Mouse (Mus musculus): ENCODE results near the gene H2-Ab1. TPM values are rescaled to one million over a fixed set of nuclear protein-coding genes. Genes with fewer than 3 reads are reported as not detected.

H2-Ab1 gene
- polyA plus RNA-seq, 1 experiment from 2014 or later, result 0.95 TPM

- Histone ChIP-seq H3K4me1 (replicated peaks; ENCODE audit: control insufficient read depth, insufficient read depth, low read length) (no peaks in the 10 kb centered on the region), H3K9ac (replicated peaks; ENCODE audit: low read depth, low read length) (no peak overlapping the region), H3K27me3 (replicated peaks; ENCODE audit: control insufficient read depth, insufficient read depth, low read length) (no peaks in the 10 kb centered on the region), H3K36me3 (ENCODE audit: control insufficient read depth, insufficient read depth) (no peaks in the 10 kb centered on the region), H3K9me3 (ENCODE audit: control insufficient read depth, low read length) (no peaks in the 10 kb centered on the region), H3K4me2 (ENCODE audit: low read length) (no peak overlapping the region), H3K27ac (ENCODE audit: low read length) (no peak overlapping the region), H3K4me3 (replicated peaks; ENCODE audit: low read length) (no peak overlapping the region)
- no peak for ATAC-seq
- WGBS, result 70% methylated on average over 2 of the region's 2 CpGs
Observed at GRCm38 (mm10) chr17:34316697-34317096, 59.2 kb downstream of the H2-Ab1 start.

DNA sequence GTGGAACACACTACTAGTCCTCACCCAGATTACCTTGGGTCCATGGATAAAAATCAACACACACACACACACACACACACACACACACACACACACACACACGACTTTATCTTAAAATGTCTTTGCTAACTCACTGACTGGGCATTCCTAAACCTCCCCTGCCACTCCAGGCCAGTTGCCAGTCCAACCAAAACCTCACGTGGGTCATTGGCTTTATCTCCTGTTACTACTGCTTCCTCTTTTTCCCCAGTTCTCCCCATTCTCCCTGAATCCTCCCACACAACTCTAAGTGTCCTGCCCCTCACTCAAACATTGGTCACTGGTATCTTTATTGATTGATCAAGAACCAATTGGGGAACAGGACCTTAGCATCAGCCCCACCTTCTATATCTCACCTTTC lies 59.8 kb downstream of the H2-Ab1 start:
- no peak for ATAC-seq
- Histone ChIP-seq H3K4me3 (replicated peaks; ENCODE audit: low read length) (no peak overlapping the region), H3K36me3 (ENCODE audit: control insufficient read depth, insufficient read depth) (no peaks in the 10 kb centered on the region), H3K27ac (ENCODE audit: low read length) (no peak overlapping the region), H3K9ac (replicated peaks; ENCODE audit: low read depth, low read length) (no peak overlapping the region), H3K9me3 (ENCODE audit: control insufficient read depth, low read length) (no peaks in the 10 kb centered on the region), H3K4me2 (ENCODE audit: low read length) (no peak overlapping the region), H3K4me1 (replicated peaks; ENCODE audit: control insufficient read depth, insufficient read depth, low read length) (no peaks in the 10 kb centered on the region), H3K27me3 (replicated peaks; ENCODE audit: control insufficient read depth, insufficient read depth, low read length) (no peaks in the 10 kb centered on the region)
- 35% methylated on average over 2 of the region's 2 CpGs for WGBS

Other genes with a start within 250 kb of the H2-Ab1 start
- gene Ring1, start 233.0 kb upstream of the H2-Ab1 start, polyA plus RNA-seq (2015; fragmentation: Nextera tagmentation; extraction: Ambion mirVana), result 16.0 and 20.4 TPM in 2 replicates
- gene H2-Ke6, start 229.6 kb upstream of the H2-Ab1 start, polyA plus RNA-seq (2015; fragmentation: Nextera tagmentation; extraction: Ambion mirVana), result 63.9 and 65.4 TPM in 2 replicates
- 148 and 157 TPM in 2 replicates for gene Slc39a7, start 226.0 kb upstream of the H2-Ab1 start, polyA plus RNA-seq (2015; fragmentation: Nextera tagmentation; extraction: Ambion mirVana)
- 55.6 and 60.2 TPM in 2 replicates for gene Rxrb, start 225.9 kb upstream of the H2-Ab1 start, polyA plus RNA-seq (2015; fragmentation: Nextera tagmentation; extraction: Ambion mirVana)
- 2.3 and 4.0 TPM in 2 replicates for gene Col11a2, start 218.3 kb upstream of the H2-Ab1 start, polyA plus RNA-seq (2015; fragmentation: Nextera tagmentation; extraction: Ambion mirVana)
- 0.22 and 0.28 TPM in 2 replicates for gene H2-Oa, start 165.3 kb upstream of the H2-Ab1 start, polyA plus RNA-seq (2015; fragmentation: Nextera tagmentation; extraction: Ambion mirVana)
- gene H2-DMa, start 138.1 kb upstream of the H2-Ab1 start, polyA plus RNA-seq (2015; fragmentation: Nextera tagmentation; extraction: Ambion mirVana), result 12.1 and 15.8 TPM in 2 replicates
- 130 and 132 TPM in 2 replicates for gene Brd2, start 135.1 kb upstream of the H2-Ab1 start, polyA plus RNA-seq (2015; fragmentation: Nextera tagmentation; extraction: Ambion mirVana)
- 0.43 and 0.90 TPM in 2 replicates for gene H2-DMb2, start 114.4 kb upstream of the H2-Ab1 start, polyA plus RNA-seq (2015; fragmentation: Nextera tagmentation; extraction: Ambion mirVana)
- 0.66 and 0.98 TPM in 2 replicates for gene H2-DMb1, start 104.6 kb upstream of the H2-Ab1 start, polyA plus RNA-seq (2015; fragmentation: Nextera tagmentation; extraction: Ambion mirVana)
- 1.9 and 2.6 TPM in 2 replicates for gene Tap1, start 70.1 kb upstream of the H2-Ab1 start, polyA plus RNA-seq (2015; fragmentation: Nextera tagmentation; extraction: Ambion mirVana)
- gene Psmb9, start 69.9 kb upstream of the H2-Ab1 start, polyA plus RNA-seq (2015; fragmentation: Nextera tagmentation; extraction: Ambion mirVana), result 0.43 and 1.5 TPM in 2 replicates
- 1.5 and 2.5 TPM in 2 replicates for gene Psmb8, start 60.0 kb upstream of the H2-Ab1 start, polyA plus RNA-seq (2015; fragmentation: Nextera tagmentation; extraction: Ambion mirVana)
- 1.6 and 2.6 TPM in 2 replicates for gene Tap2, start 54.2 kb upstream of the H2-Ab1 start, polyA plus RNA-seq (2015; fragmentation: Nextera tagmentation; extraction: Ambion mirVana)
- gene H2-Ob, start 18.8 kb upstream of the H2-Ab1 start, polyA plus RNA-seq (2015; fragmentation: Nextera tagmentation; extraction: Ambion mirVana), result 0.15 and 0.28 TPM in 2 replicates
- not detected in 2 replicates for gene H2-Aa, start 30.1 kb downstream of the H2-Ab1 start, polyA plus RNA-seq (2015; fragmentation: Nextera tagmentation; extraction: Ambion mirVana)
- gene H2-Eb1, start 48.2 kb downstream of the H2-Ab1 start, polyA plus RNA-seq (2015; fragmentation: Nextera tagmentation; extraction: Ambion mirVana), result 0.82 and 1.0 TPM in 2 replicates
- gene H2-Eb2, start 68.0 kb downstream of the H2-Ab1 start, polyA plus RNA-seq (2015; fragmentation: Nextera tagmentation; extraction: Ambion mirVana), result not detected in 2 replicates
- gene Btnl2, start 97.1 kb downstream of the H2-Ab1 start, polyA plus RNA-seq (2015; fragmentation: Nextera tagmentation; extraction: Ambion mirVana), result not detected in 2 replicates
- gene Btnl1, start 119.4 kb downstream of the H2-Ab1 start, polyA plus RNA-seq (2015; fragmentation: Nextera tagmentation; extraction: Ambion mirVana), result not detected in 2 replicates
- gene BC051142, start 141.1 kb downstream of the H2-Ab1 start, polyA plus RNA-seq (2015; fragmentation: Nextera tagmentation; extraction: Ambion mirVana), result 2.6 and 4.4 TPM in 2 replicates
- not detected in 2 replicates for gene Btnl4, start 219.6 kb downstream of the H2-Ab1 start, polyA plus RNA-seq (2015; fragmentation: Nextera tagmentation; extraction: Ambion mirVana)

Measured in forebrain, embryonic 16.5 days (tissue).